In genomic region chr2:73557956-73558355, GRCm38 (mm10) we compare ENCODE assay signal across 24 mouse cellular contexts. TPM values are rescaled to one million over a fixed set of nuclear protein-coding genes. Genes with fewer than 3 reads are reported as not detected.
DNase-seq lines count a peak whose midpoint lies in the region; ATAC-seq and TF ChIP-seq lines count a peak whose summit lies in the region.
"Had no signal": no experiment of that assay in that cellular context is flagged by ENCODE, and none has a peak within 500 bp of the region (broad histone marks: within the 10 kb centered on the region; RNA-seq: fewer than 3 reads in every experiment).

No protein-coding gene starts in this region.

- peak; percentile 85 for DNase-seq in kidney, adult 2 months
- no peak for DNase-seq in kidney, postnatal 10 days
- DNase-seq in lung, postnatal 0 days (ENCODE audit: low spot score), result no peak
- DNase-seq in lung, postnatal 14 days, result no peak
- DNase-seq in kidney, postnatal 25 days, result peak; percentile 53 to 74
- DNase-seq in cerebellum, adult 18-20 months, result no peak
- DNase-seq: adrenal gland, adult 8-10 months; adrenal gland, postnatal 25 days; cerebellum, adult 11-12 months; cerebellum, adult 9-10 months; cerebellum, postnatal 14 days; gastrocnemius, postnatal 10 days; gastrocnemius, postnatal 36 days; heart, adult 2 months; heart, postnatal 14 days; heart, postnatal 4 days had no signal

- no peak overlapping the region for H3K4me2 ChIP-seq in lung, postnatal 0 days (replicated peaks; ENCODE audit: low read depth, low read length)
- H3K4me2 ChIP-seq: forebrain, embryonic 13.5 days; heart, embryonic 13.5 days; hindbrain, embryonic 14.5 days had no signal

- 47% methylated on average over 8 of the region's 8 CpGs for WGBS in kidney, adult 2 months
- WGBS in lung, postnatal 0 days, result 72% methylated on average over 8 of the region's 8 CpGs

- H3K27ac ChIP-seq in kidney, adult 2 months (ENCODE audit: insufficient read depth, low read depth, low read length), result peak overlapping the region; percentile 75
- H3K27ac ChIP-seq in lung, postnatal 0 days (ENCODE audit: low read length), result no peak overlapping the region
- H3K27ac ChIP-seq: forebrain, embryonic 10.5 days; forebrain, embryonic 13.5 days; heart, adult 2 months; heart, embryonic 10.5 days; heart, embryonic 13.5 days; hindbrain, embryonic 14.5 days had no signal

- no peak for TF ChIP-seq CTCF in kidney, adult 2 months (conservative IDR thresholded peaks at IDR 0.05; ENCODE audit: insufficient read depth, insufficient read length, low read depth, low read length)
- TF ChIP-seq CTCF in lung, postnatal 0 days (IDR thresholded peaks at IDR 0.05), result peak; percentile 10; the same call in 1 of the 2 replicates

- no peak overlapping the region for H3K9ac ChIP-seq in lung, postnatal 0 days (replicated peaks; ENCODE audit: low read depth)
- H3K9ac ChIP-seq: forebrain, embryonic 13.5 days; heart, embryonic 13.5 days; hindbrain, embryonic 14.5 days had no signal

- no peak for TF ChIP-seq EP300 in lung, postnatal 0 days (IDR thresholded peaks at IDR 0.05)

- H3K9me3 ChIP-seq in lung, postnatal 0 days (ENCODE audit: low read length), result no peaks in the 10 kb centered on the region
- H3K9me3 ChIP-seq: forebrain, embryonic 10.5 days; forebrain, embryonic 13.5 days; heart, embryonic 10.5 days; heart, embryonic 13.5 days had no signal

- no peak overlapping the region for H3K4me3 ChIP-seq in kidney, adult 2 months (ENCODE audit: insufficient read depth, low read depth, low read length)
- H3K4me3 ChIP-seq in lung, postnatal 0 days (ENCODE audit: low read depth, low read length), result no peak overlapping the region
- H3K4me3 ChIP-seq: forebrain, embryonic 10.5 days; forebrain, embryonic 13.5 days; heart, adult 2 months; heart, embryonic 10.5 days; heart, embryonic 13.5 days had no signal

- no peak for ATAC-seq in lung, postnatal 0 days
- ATAC-seq: activated CD4-positive, CD25-positive, alpha-beta regulatory T cell, adult 4 months; CD4-positive, CD25-positive, alpha-beta regulatory T cell, adult 4 months; forebrain, embryonic 13.5 days; forebrain, embryonic 16.5 days had no signal

- no peaks in the 10 kb centered on the region for H3K27me3 ChIP-seq in kidney, adult 2 months (replicated peaks; ENCODE audit: control insufficient read depth, insufficient read depth, low read length)
- no peaks in the 10 kb centered on the region for H3K27me3 ChIP-seq in lung, postnatal 0 days (replicated peaks; ENCODE audit: insufficient read depth, low read length)
- H3K27me3 ChIP-seq: forebrain, embryonic 13.5 days; heart, embryonic 13.5 days had no signal

- no peak for TF ChIP-seq POLR2A in kidney, adult 2 months (IDR thresholded peaks at IDR 0.05; ENCODE audit: low read depth, low read length)

- peaks cover 20% of the 10 kb centered on the region for H3K4me1 ChIP-seq in kidney, adult 2 months (ENCODE audit: control insufficient read depth, insufficient read depth, low read length)
- H3K4me1 ChIP-seq in lung, postnatal 0 days (ENCODE audit: insufficient read depth, low read depth, low read length), result no peaks in the 10 kb centered on the region

- no peaks in the 10 kb centered on the region for H3K36me3 ChIP-seq in kidney, adult 2 months (ENCODE audit: control insufficient read depth, insufficient read depth, low read length)
- no peaks in the 10 kb centered on the region for H3K36me3 ChIP-seq in lung, postnatal 0 days (ENCODE audit: insufficient read depth, low read length)
- H3K36me3 ChIP-seq: forebrain, embryonic 10.5 days; heart, embryonic 10.5 days; heart, embryonic 13.5 days had no signal

RNA-seq across cellular contexts. Expression of gene Chrna1, which starts 22.2 kb away (rescaled TPM):
- polyA plus RNA-seq in kidney, adult 2 months (2012; rRNA removed), result not detected in 2 replicates
- 0.07 and 0.12 TPM in 2 replicates for polyA plus RNA-seq in lung, postnatal 0 days (2015; fragmentation: Nextera tagmentation; extraction: Ambion mirVana)
- polyA plus RNA-seq: activated CD4-positive, CD25-positive, alpha-beta regulatory T cell, adult 4 months; CD4-positive, CD25-positive, alpha-beta regulatory T cell, adult 4 months had no signal

RNA-seq across cellular contexts. Expression of gene Wipf1, which starts 28.4 kb away (rescaled TPM):
- 4.8 and 8.0 TPM in 2 replicates for polyA plus RNA-seq in kidney, adult 2 months (2012; rRNA removed)
- 9.5 and 9.6 TPM in 2 replicates for polyA plus RNA-seq in lung, postnatal 0 days (2015; fragmentation: Nextera tagmentation; extraction: Ambion mirVana)

Comparison
In these comparisons a context has a peak if more than half of its experiments do, and no peak if none do; other contexts are left out.
1. DNase-seq: peak in kidney, adult 2 months (single experiment) and kidney, postnatal 25 days (2 of 2); none in kidney, postnatal 10 days (single experiment), lung, postnatal 0 days (single experiment), lung, postnatal 14 days (single experiment) and cerebellum, adult 18-20 months (0 of 2).